Mouse (Mus musculus): ENCODE data around the gene Olfr1366. TPM values are rescaled to one million over a fixed set of nuclear protein-coding genes. Genes with fewer than 3 reads are reported as not detected.
"Not testable (repeated sequence)": the region's sequence is repeated elsewhere in the genome, so short reads cannot be mapped to it uniquely, and the experiment has no call there.

The Olfr1366 gene
- not detected for total RNA-seq (2021)
- long read RNA-seq, experiment 1 = 0 reads
- long read RNA-seq, experiment 2 = 0 reads

- no peak for DNase-seq (ENCODE audit: low spot score)
These were observed at the start of gene Olfr1366 for GRCm38 (mm10) chr13:21542708-21543107. Gene Olfr1366, minus strand, starts transcription at chr13:21542808.

GRCm38 (mm10) chr13:21591618-21592017 is 49.0 kb upstream of the Olfr1366 start:
- DNase-seq (ENCODE audit: low spot score) = no peak

- no peak for DNase-seq (ENCODE audit: low spot score)
These were observed 39.1 kb upstream of the Olfr1366 start, which contains the start of gene Olfr1364 for GRCm38 (mm10) chr13:21581659-21582058. Gene Olfr1364, minus strand, starts transcription at chr13:21581759.

GRCm38 (mm10) chr13:21559793-21560192 is 17.2 kb upstream of the Olfr1366 start, which contains the start of gene Olfr1535:
Gene Olfr1535, minus strand, starts transcription at chr13:21559893.
- DNase-seq (ENCODE audit: low spot score) = no peak

GRCm38 (mm10) chr13:21550416-21551110 is 8.0 kb upstream of the Olfr1366 start:
- DNase-seq (ENCODE audit: low spot score) = no peak

- no peak for DNase-seq (ENCODE audit: low spot score)
These were observed 6.9 kb upstream of the Olfr1366 start for GRCm38 (mm10) chr13:21549487-21549886.

GRCm38 (mm10) chr13:21530781-21531201 is 11.8 kb downstream of the Olfr1366 start, which contains the start of gene Zkscan8:
Gene Zkscan8, minus strand, starts transcription at chr13:21531120.
- DNase-seq (ENCODE audit: low spot score) = peak; percentile 91

- DNase-seq (ENCODE audit: low spot score) = no peak
These were observed 12.5 kb downstream of the Olfr1366 start for GRCm38 (mm10) chr13:21530136-21530535.

GRCm38 (mm10) chr13:21506221-21506649 is 36.4 kb downstream of the Olfr1366 start:
- DNase-seq (ENCODE audit: low spot score) = peak; percentile 74

- DNase-seq (ENCODE audit: low spot score) = no peak
These were observed 40.3 kb downstream of the Olfr1366 start for GRCm38 (mm10) chr13:21502296-21502695.

- DNase-seq (ENCODE audit: low spot score) = not testable (repeated sequence)
These were observed 41.4 kb downstream of the Olfr1366 start, which contains the start of gene Gm11273 for GRCm38 (mm10) chr13:21501182-21501581. Gene Gm11273, minus strand, starts transcription at chr13:21501418.

- DNase-seq (ENCODE audit: low spot score) = no peak
These were observed 47.5 kb downstream of the Olfr1366 start, which contains the start of gene AK157302 for GRCm38 (mm10) chr13:21495080-21495479. Gene AK157302, plus strand, starts transcription at chr13:21495223.

GRCm38 (mm10) chr13:21492847-21493246 is 49.8 kb downstream of the Olfr1366 start:
- DNase-seq (ENCODE audit: low spot score) = no peak

GRCm38 (mm10) chr13:21486881-21487280 is 55.7 kb downstream of the Olfr1366 start:
- DNase-seq (ENCODE audit: low spot score) = no peak

Other genes starting within 250 kb of the Olfr1366 start
- not detected for gene Gpx6, start 230.7 kb downstream of the Olfr1366 start, total RNA-seq (2021)
- gene Olfr1367, start 195.9 kb downstream of the Olfr1366 start, total RNA-seq (2021) = not detected
- gene Zscan12, start 180.0 kb downstream of the Olfr1366 start, total RNA-seq (2021) = 1 to 10 TPM; 6.8 to 7.6 TPM
- gene Zkscan3, start 140.1 kb downstream of the Olfr1366 start, total RNA-seq (2021) = 10 to 100 TPM; 13.0 to 17.0 TPM
- under 1 TPM; 0.31 to 0.39 TPM for gene Pgbd1, start 101.8 kb downstream of the Olfr1366 start, total RNA-seq (2021)
- gene Zscan26, start 89.1 kb downstream of the Olfr1366 start, total RNA-seq (2021) = 10 to 100 TPM; 13.1 to 14.1 TPM
- gene Nkapl, start 74.3 kb downstream of the Olfr1366 start, total RNA-seq (2021) = under 1 TPM; 0.19 to 0.21 TPM
- under 1 TPM; 0.40 to 0.73 TPM for gene Zkscan4, start 63.9 kb downstream of the Olfr1366 start, total RNA-seq (2021)
- gene Gm10065, start 63.4 kb downstream of the Olfr1366 start, total RNA-seq (2021) = not detected
- 10 to 100 TPM; 22.8 to 23.3 TPM for gene AK157302, start 47.6 kb downstream of the Olfr1366 start, total RNA-seq (2021)
- 100 to 1,000 TPM; 144 to 150 TPM for gene Gm11273, start 41.4 kb downstream of the Olfr1366 start, total RNA-seq (2021)
- 1 to 10 TPM; 6.2 to 6.3 TPM for gene Zkscan8, start 11.7 kb downstream of the Olfr1366 start, total RNA-seq (2021)
- gene Olfr1535, start 17.1 kb upstream of the Olfr1366 start, total RNA-seq (2021) = not detected
- not detected for gene Olfr1364, start 39.0 kb upstream of the Olfr1366 start, total RNA-seq (2021)
- gene Olfr1362, start 71.2 kb upstream of the Olfr1366 start, total RNA-seq (2021) = not detected
- gene Olfr11, start 99.7 kb upstream of the Olfr1366 start, total RNA-seq (2021) = not detected
- not detected for gene Olfr1361, start 120.6 kb upstream of the Olfr1366 start, total RNA-seq (2021)
- not detected for gene Olfr1360, start 134.6 kb upstream of the Olfr1366 start, total RNA-seq (2021)
- gene Olfr1359, start 155.3 kb upstream of the Olfr1366 start, total RNA-seq (2021) = not detected
- 1 to 10 TPM; 3.4 to 3.7 TPM for gene Hist1h2bl, start 173.3 kb upstream of the Olfr1366 start, total RNA-seq (2021)
- gene Hist1h2ai, start 173.6 kb upstream of the Olfr1366 start, total RNA-seq (2021) = 1 to 10 TPM in 1 of 2 experiments, not detected in 1; 1.5 TPM
- gene Hist1h3h, start 174.9 kb upstream of the Olfr1366 start, total RNA-seq (2021) = 1 to 10 TPM in 1 of 2 experiments, not detected in 1; 2.3 TPM
- gene Hist1h2bm, start 179.2 kb upstream of the Olfr1366 start, total RNA-seq (2021) = not detected
- gene Hist1h4j, start 192.3 kb upstream of the Olfr1366 start, total RNA-seq (2021) = under 1 TPM; 0.43 to 0.59 TPM
- gene Hist1h4k, start 207.7 kb upstream of the Olfr1366 start, total RNA-seq (2021) = 10 to 100 TPM; 15.2 to 22.0 TPM
- not detected for gene Hist1h2ak, start 211.0 kb upstream of the Olfr1366 start, total RNA-seq (2021)
- 1 to 10 TPM in 1 of 2 experiments, not detected in 1; 1.1 TPM for gene Hist1h2bn, start 211.3 kb upstream of the Olfr1366 start, total RNA-seq (2021)
- gene Hist1h1b, start 237.8 kb upstream of the Olfr1366 start, total RNA-seq (2021) = under 1 TPM; 0.32 to 0.52 TPM
- 10 to 100 TPM; 12.0 to 12.2 TPM for gene Hist1h3i, start 240.6 kb upstream of the Olfr1366 start, total RNA-seq (2021)
- gene Hist1h2an, start 244.4 kb upstream of the Olfr1366 start, total RNA-seq (2021) = not detected
- not detected for gene Hist1h2bp, start 244.7 kb upstream of the Olfr1366 start, total RNA-seq (2021)

All from gastrocnemius, adult 18-20 months (tissue).